Comparison of ENCODE assay signal across 9 mouse cellular contexts in the genomic region with DNA sequence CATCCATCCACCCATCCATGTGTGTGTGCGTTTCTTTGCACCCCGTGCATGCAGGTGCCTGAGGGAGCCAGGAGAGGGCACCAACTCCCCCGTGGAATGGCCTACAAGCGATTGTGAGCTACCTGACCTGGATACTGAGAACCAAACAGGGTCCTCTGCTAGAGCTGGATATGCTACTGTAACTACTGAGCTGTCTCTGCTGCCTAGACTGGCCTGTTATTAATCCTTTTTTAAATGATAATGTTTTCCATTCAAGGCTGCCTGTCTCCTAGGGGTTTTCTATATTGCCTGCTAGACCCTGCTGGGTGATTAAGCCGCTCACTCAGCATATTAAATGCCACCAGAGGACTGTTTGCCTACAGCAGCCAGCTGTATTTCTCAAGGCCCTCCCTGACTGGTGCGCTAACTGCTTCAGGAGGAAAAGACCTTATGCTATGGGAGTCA. TPM values are rescaled to one million over a fixed set of nuclear protein-coding genes. Genes with fewer than 3 reads are reported as not detected.
A peak's percentile ranks its signal among the peaks of the same experiment; 100 is the strongest.
DNase-seq lines count a peak whose midpoint lies in the region; ATAC-seq and TF ChIP-seq lines count a peak whose summit lies in the region.
"Had no signal": no experiment of that assay in that cellular context is flagged by ENCODE, and none has a peak within 500 bp of the region (broad histone marks: within the 10 kb centered on the region; RNA-seq: fewer than 3 reads in every experiment).

No protein-coding gene starts in this region.

- TF ChIP-seq CTCF in heart, postnatal 0 days (IDR thresholded peaks at IDR 0.05; ENCODE audit: low read depth), result peak; percentile 21; the same call in 1 of the 2 replicates

- no peak overlapping the region for H3K4me2 ChIP-seq in heart, postnatal 0 days (ENCODE audit: low read depth, low read length)
- no peak overlapping the region for H3K4me2 ChIP-seq in midbrain, embryonic 15.5 days

- in situ Hi-C loops in ES-E14 (cut with MboI; ENCODE audit: low sequenced_read_pairs in 2 of 2, unreplicated experiment in 2 of 2), result no loop called here

- no peak for ATAC-seq in heart, postnatal 0 days (ENCODE audit: insufficient read depth, low read depth)
- ATAC-seq in midbrain, embryonic 15.5 days (replicated peaks), result peak; percentile 31

- 70% methylated on average over 6 of the region's 6 CpGs for WGBS in heart, postnatal 0 days
- WGBS in hindbrain, embryonic 10.5 days, result 41% methylated on average over 6 of the region's 6 CpGs
- WGBS in midbrain, embryonic 15.5 days, result 26% methylated on average over 6 of the region's 6 CpGs

- no peak for DNase-seq in heart, postnatal 0 days (ENCODE audit: low spot score)
- no peak for DNase-seq in heart, postnatal 25 days (ENCODE audit: low spot score)
- no peak for DNase-seq in ES-E14 (ENCODE audit: low read depth, low spot score)
- DNase-seq in hindbrain, embryonic 10.5 days (ENCODE audit: low spot score), result peak; percentile 17
- DNase-seq in frontal cortex, postnatal 14 days (ENCODE audit: low spot score in 2 of 2), result no peak
- no peak for DNase-seq in kidney, postnatal 14 days
- DNase-seq in adrenal gland, postnatal 14 days, result no peak
- DNase-seq: kidney, postnatal 25 days had no signal

- intact Hi-C loops in heart, postnatal 25 days (cut with DNase I), result no loop called here

- TF ChIP-seq EP300 in heart, postnatal 0 days (IDR thresholded peaks at IDR 0.05; ENCODE audit: low read depth), result no peak

- H3K27ac ChIP-seq in heart, postnatal 0 days (ENCODE audit: low read depth), result peak overlapping the region; percentile 77
- no peak overlapping the region for H3K27ac ChIP-seq in ES-E14 (ENCODE audit: insufficient read depth, low read depth, low read length, poor library complexity, severe bottlenecking)
- no peak overlapping the region for H3K27ac ChIP-seq in hindbrain, embryonic 10.5 days
- H3K27ac ChIP-seq in midbrain, embryonic 15.5 days, result peak overlapping the region; percentile 22; the same call in 1 of the 2 replicates

- H3K36me3 ChIP-seq in heart, postnatal 0 days (replicated peaks; ENCODE audit: control insufficient read depth, insufficient read depth, low read length), result no peaks in the 10 kb centered on the region
- H3K36me3 ChIP-seq in ES-E14 (ENCODE audit: control insufficient read depth, insufficient read depth, low read length, poor library complexity, severe bottlenecking), result no peaks in the 10 kb centered on the region
- H3K36me3 ChIP-seq in hindbrain, embryonic 10.5 days, result no peaks in the 10 kb centered on the region
- no peaks in the 10 kb centered on the region for H3K36me3 ChIP-seq in midbrain, embryonic 15.5 days (replicated peaks)

- no peaks in the 10 kb centered on the region for H3K9me3 ChIP-seq in heart, postnatal 0 days (replicated peaks; ENCODE audit: control insufficient read depth, low read length)
- H3K9me3 ChIP-seq in ES-E14 (ENCODE audit: control insufficient read depth, insufficient read depth, low read depth, low read length), result no peaks in the 10 kb centered on the region
- no peaks in the 10 kb centered on the region for H3K9me3 ChIP-seq in hindbrain, embryonic 10.5 days
- no peaks in the 10 kb centered on the region for H3K9me3 ChIP-seq in midbrain, embryonic 15.5 days

- H3K4me1 ChIP-seq in heart, postnatal 0 days (ENCODE audit: control insufficient read depth, insufficient read depth), result peaks cover 22% of the 10 kb centered on the region
- peaks cover 8 to 31% of the 10 kb centered on the region in 2 experiments for H3K4me1 ChIP-seq in ES-E14 (ENCODE audit: control insufficient read depth in 2 of 2, insufficient read depth in 2 of 2, low read length in 2 of 2, poor library complexity in 1 of 2)
- H3K4me1 ChIP-seq in hindbrain, embryonic 10.5 days (replicated peaks), result peaks cover 21% of the 10 kb centered on the region
- peaks cover 15% of the 10 kb centered on the region for H3K4me1 ChIP-seq in midbrain, embryonic 15.5 days

- H3K27me3 ChIP-seq in heart, postnatal 0 days (ENCODE audit: control insufficient read depth, insufficient read depth, low read length), result no peaks in the 10 kb centered on the region
- no peaks in the 10 kb centered on the region for H3K27me3 ChIP-seq in hindbrain, embryonic 10.5 days (ENCODE audit: insufficient read depth, poor library complexity, severe bottlenecking)
- H3K27me3 ChIP-seq in midbrain, embryonic 15.5 days (replicated peaks), result no peaks in the 10 kb centered on the region

- H3K4me3 ChIP-seq in heart, postnatal 0 days (ENCODE audit: low read depth, low read length), result no peak overlapping the region
- no peak overlapping the region for H3K4me3 ChIP-seq in ES-E14 (ENCODE audit: insufficient read depth in 1 of 2, low read depth in 1 of 2, low read length in 2 of 2, poor library complexity in 1 of 2, severe bottlenecking in 1 of 2)
- no peak overlapping the region for H3K4me3 ChIP-seq in hindbrain, embryonic 10.5 days
- H3K4me3 ChIP-seq in midbrain, embryonic 15.5 days, result no peak overlapping the region

- no peak overlapping the region for H3K9ac ChIP-seq in heart, postnatal 0 days (replicated peaks; ENCODE audit: low read depth, low read length)
- no peak overlapping the region for H3K9ac ChIP-seq in ES-E14 (ENCODE audit: insufficient read depth, low read depth, low read length, poor library complexity, severe bottlenecking)
- no peak overlapping the region for H3K9ac ChIP-seq in midbrain, embryonic 15.5 days

TF ChIP-seq in ES-E14, 5 proteins besides CTCF, POLR2A, EP300 and RAD21:
- TF ChIP-seq MAFK (IDR thresholded peaks at IDR 0.05; ENCODE audit: insufficient read depth, low read depth, low read length) (no peak), ZC3H11A (IDR thresholded peaks at IDR 0.05; ENCODE audit: borderline replicate concordance, low read depth, low read length) (peak; percentile 23; the same call in 1 of the 2 replicates)

RNA-seq across cellular contexts. Expression of gene Mgat5, which starts 34.1 kb away (rescaled TPM):
- 11.2 and 14.6 TPM in 2 replicates for total RNA-seq in heart, postnatal 0 days (2014; rRNA removed; ENCODE audit: low replicate concordance)
- polyA plus RNA-seq in heart, postnatal 0 days (2015; fragmentation: Nextera tagmentation; extraction: Ambion mirVana), result 2.1 and 2.4 TPM in 2 replicates
- total RNA-seq in heart, postnatal 25 days (2021), result 10 to 100 TPM; 14.1 to 14.8 TPM
- total RNA-seq in ES-E14 (2012; rRNA removed), result 11.0 and 13.1 TPM in 2 replicates
- 4.7 and 7.0 TPM in 2 replicates for polyA plus RNA-seq in hindbrain, embryonic 10.5 days (2016; fragmentation: Nextera tagmentation; extraction: Ambion mirVana)
- 15.0 and 17.0 TPM in 2 replicates for polyA plus RNA-seq in midbrain, embryonic 15.5 days (2015; fragmentation: Nextera tagmentation; extraction: Ambion mirVana)
- total RNA-seq in adrenal gland, postnatal 14 days (2021), result 12.0 and 15.9 TPM in 2 replicates

Comparison
In these comparisons a context has a peak if more than half of its experiments do, and no peak if none do; other contexts are left out.
1. H3K27ac ChIP-seq: peak in heart, postnatal 0 days (single experiment) and midbrain, embryonic 15.5 days (single experiment); none in ES-E14 (single experiment) and hindbrain, embryonic 10.5 days (single experiment).